Comparison of ENCODE assay signal across 8 mouse cellular contexts in the genomic region with DNA sequence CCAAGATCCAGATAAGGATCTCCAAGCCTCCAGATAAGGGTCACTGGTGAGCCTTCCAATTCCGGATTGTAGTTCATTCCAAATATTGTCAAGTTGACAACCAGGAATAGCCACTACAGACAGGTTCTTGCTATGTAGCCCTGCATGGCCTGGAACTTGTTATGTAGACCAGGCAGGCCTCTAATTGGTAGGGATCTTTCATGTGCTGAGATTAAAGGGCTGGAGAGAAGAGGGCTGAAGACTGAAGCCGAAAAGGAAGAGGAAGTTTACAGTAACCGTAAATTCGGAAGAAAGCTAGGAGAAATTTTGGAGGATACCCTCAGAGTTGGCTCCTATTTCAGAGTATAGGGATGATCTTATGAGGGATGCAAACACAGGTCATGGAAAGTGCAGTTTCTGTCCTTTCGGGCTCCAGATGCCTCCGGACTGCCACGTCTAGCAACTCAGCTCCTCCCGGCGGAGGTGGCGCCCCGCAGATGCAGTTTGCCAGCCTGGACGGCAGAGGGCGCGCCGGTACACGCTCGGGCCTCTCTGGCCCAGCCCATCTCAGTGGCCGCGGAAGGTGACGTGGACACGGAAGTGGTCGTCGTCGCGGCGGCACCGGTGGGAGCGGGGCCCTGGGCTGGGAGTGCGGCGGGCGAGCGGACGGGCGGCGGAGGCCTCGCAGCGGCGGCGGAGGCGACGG. TPM values are rescaled to one million over a fixed set of nuclear protein-coding genes. Genes with fewer than 3 reads are reported as not detected.
DNase-seq lines count a peak whose midpoint lies in the region; ATAC-seq lines count a peak whose summit lies in the region.

Gene Lrrc59 (plus strand): TSS at position 569 of the 685 bp plus-strand sequence.

- no peaks in the 10 kb centered on the region for H3K9me3 ChIP-seq in hindbrain, embryonic 11.5 days (ENCODE audit: control insufficient read depth, low read length)

- peak within 1 kb of the TSS; percentile 71 for H3K9ac ChIP-seq in hindbrain, embryonic 11.5 days (ENCODE audit: low read depth, low read length)

- H3K4me3 ChIP-seq in hindbrain, embryonic 11.5 days (ENCODE audit: low read depth, low read length) = peak within 1 kb of the TSS; percentile 99

- peak within 1 kb of the TSS; percentile 89 for H3K4me2 ChIP-seq in hindbrain, embryonic 11.5 days (replicated peaks; ENCODE audit: low read depth, low read length)

- H3K27me3 ChIP-seq in hindbrain, embryonic 11.5 days (ENCODE audit: control insufficient read depth, insufficient read depth, low read length) = no peaks in the 10 kb centered on the region

- peak; percentile 92 for DNase-seq in MN1 (ENCODE audit: low spot score)
- peak; percentile 92 for DNase-seq in cerebellum, adult 9-10 months
- peak; percentile 82 to 97 for DNase-seq in frontal cortex, adult 2 months (ENCODE audit: extremely low spot score in 1 of 2, low spot score in 1 of 2)
- peak; percentile 97 for DNase-seq in hindbrain, embryonic 11.5 days (ENCODE audit: low spot score)
- peak; percentile 98 for DNase-seq in layer of hippocampus, postnatal 10 days (ENCODE audit: low spot score in 2 of 2)
- DNase-seq in lung, postnatal 10 days = peak; percentile 97
- DNase-seq in ovary, postnatal 36 days (ENCODE audit: low spot score) = peak; percentile 96
- DNase-seq in thymus, postnatal 25 days = peak; percentile 97

- peaks cover 6% of the 10 kb centered on the region; the same call in 1 of the 2 replicates for H3K36me3 ChIP-seq in hindbrain, embryonic 11.5 days (ENCODE audit: control insufficient read depth, insufficient read depth, low read length)

- WGBS in hindbrain, embryonic 11.5 days = 6% methylated on average over 33 of the region's 41 CpGs

- peaks cover 7% of the 10 kb centered on the region; the same call in 1 of the 2 replicates for H3K4me1 ChIP-seq in hindbrain, embryonic 11.5 days (replicated peaks; ENCODE audit: control insufficient read depth, insufficient read depth, low read length)

- peak; percentile 96 for ATAC-seq in hindbrain, embryonic 11.5 days (ENCODE audit: low FRiP score)

- H3K27ac ChIP-seq in hindbrain, embryonic 11.5 days (ENCODE audit: low read depth, low read length) = 0 out of 2 replicates have a peak within 1 kb of the TSS, but pooled peaks have one; percentile 17

RNA-seq across cellular contexts. Expression of gene Lrrc59, which starts in this region (rescaled TPM):
- 67.1 and 76.3 TPM in 2 replicates for polyA plus RNA-seq in frontal cortex, adult 2 months (2012; rRNA removed)
- polyA plus RNA-seq in hindbrain, embryonic 11.5 days (2014; fragmentation: Nextera tagmentation; extraction: Ambion mirVana) = 169 and 183 TPM in 2 replicates
- total RNA-seq in layer of hippocampus, postnatal 10 days (2021) = 10 to 100 TPM; 84.6 to 87.2 TPM

Comparison
In these comparisons a context has a peak if more than half of its experiments do, and no peak if none do; other contexts are left out.
1. Peak in every context shown above with its lines: DNase-seq, ATAC-seq, H3K4me3 ChIP-seq and H3K27ac ChIP-seq.